Mouse (Mus musculus) intestine, embryonic 14.5 days (tissue): Measurements from ENCODE around the gene Mucl3. TPM values are rescaled to one million over a fixed set of nuclear protein-coding genes. Genes with fewer than 3 reads are reported as not detected.

Source experiments
- ATAC-seq: fragments of 200-750 bp; cut with Nextera tagmentation; replicated peaks from 2 replicates; pipeline ENCODE4 v1.8.0; 2017; ENCODE audit warnings: low read depth, moderate number of reproducible peaks, moderate TSS enrichment, moderate library complexity; ENCODE audit not compliant: low FRiP score, low TSS enrichment
- DNase-seq: peaks from one replicate; pipeline ENCODE4 v3.0.0-alpha.2; 2018; ENCODE audit warnings: low spot score
- H3K27ac ChIP-seq: fragments of 300-500 bp; sonication (generic); 2 replicates; pipeline ENCODE4 v1.5.1; 2014; ENCODE audit warnings: low read depth, mild to moderate bottlenecking, control low read depth
- H3K27me3 ChIP-seq: fragments of 300-500 bp; sonication (generic); replicated peaks from 2 replicates; pipeline ENCODE4 v1.6.1; 2014; ENCODE audit warnings: low read length, control low read depth; ENCODE audit not compliant: control insufficient read depth, insufficient read depth
- H3K36me3 ChIP-seq: fragments of 300-500 bp; sonication (generic); 2 replicates; pipeline ENCODE4 v1.6.1; 2014; ENCODE audit warnings: low read length, control low read depth; ENCODE audit not compliant: control insufficient read depth, insufficient read depth
- H3K4me1 ChIP-seq: fragments of 300-500 bp; sonication (generic); replicated peaks from 2 replicates; pipeline ENCODE4 v1.6.1; 2014; ENCODE audit warnings: low read length, control low read depth, mixed read lengths; ENCODE audit not compliant: control insufficient read depth, insufficient read depth
- H3K4me2 ChIP-seq: fragments of 300-500 bp; sonication (generic); 2 replicates; pipeline ENCODE4 v1.6.1; 2014; ENCODE audit warnings: low read length
- H3K4me3 ChIP-seq: fragments of 300-500 bp; sonication (generic); 2 replicates; pipeline ENCODE4 v1.5.1; 2014; ENCODE audit warnings: low read depth, low read length, control low read depth, mixed read lengths
- H3K9ac ChIP-seq: fragments of 300-500 bp; sonication (generic); 2 replicates; pipeline ENCODE4 v1.6.1; 2014; ENCODE audit warnings: mild to moderate bottlenecking, low read length
- H3K9me3 ChIP-seq: fragments of 300-500 bp; sonication (generic); 2 replicates; pipeline ENCODE4 v1.6.1; 2016; ENCODE audit warnings: low read length, control low read depth; ENCODE audit not compliant: control insufficient read depth
- WGBS: fragments of 180-500 bp; shearing (Covaris S2); extraction: QIAGEN DNeasy Blood & Tissue Kit; methylation state at CpG from one replicate; pipeline ENCODE4 v1.1.7; 2014; 5-methylcytosine and 5-hydroxymethylcytosine counted together
- polyA plus RNA-seq: library from polyadenylated mRNA; unstranded; fragments of >200 nt; fragmentation: Nextera tagmentation; extraction: Ambion mirVana; gene quantifications from 2 replicates; pipeline ENCODE4 v1.2.1, GENCODE M21; 2014

Gene Mucl3
- polyA plus RNA-seq, 1 experiment from 2014 or later = 0.39 TPM

DNA sequence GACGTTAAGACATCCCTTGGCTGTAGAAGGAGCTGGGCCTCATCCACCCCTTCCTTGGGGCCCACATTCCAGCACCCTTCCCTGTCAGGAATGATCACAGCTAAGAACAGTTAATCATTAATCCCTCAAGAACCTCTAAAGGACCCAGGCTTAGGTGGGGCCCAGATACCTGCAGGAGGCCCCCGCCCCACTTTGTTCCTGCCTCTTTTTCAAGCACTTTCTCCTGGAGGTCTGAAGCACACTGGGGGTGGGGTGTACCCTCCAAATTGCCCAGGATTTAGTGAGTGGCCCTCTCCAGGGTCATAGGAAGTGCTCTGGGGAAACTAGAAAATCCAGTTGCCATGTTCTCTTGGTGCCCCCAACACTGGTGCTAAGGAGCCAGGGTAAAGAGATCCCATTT, 5.9 kb upstream of the Mucl3 start:
- Histone ChIP-seq H3K36me3 (no peaks in the 10 kb centered on the region), H3K9ac (no peak overlapping the region), H3K4me2 (no peak overlapping the region), H3K27ac (peak overlapping the region; percentile 35; the same call in 1 of the 2 replicates), H3K4me3 (no peak overlapping the region), H3K4me1 (no peaks in the 10 kb centered on the region), H3K9me3 (no peaks in the 10 kb centered on the region), H3K27me3 (no peaks in the 10 kb centered on the region)
- peak; percentile 65 for DNase-seq
- WGBS = 65% methylated on average over 2 of the region's 2 CpGs
- peak; percentile 82 for ATAC-seq

DNA sequence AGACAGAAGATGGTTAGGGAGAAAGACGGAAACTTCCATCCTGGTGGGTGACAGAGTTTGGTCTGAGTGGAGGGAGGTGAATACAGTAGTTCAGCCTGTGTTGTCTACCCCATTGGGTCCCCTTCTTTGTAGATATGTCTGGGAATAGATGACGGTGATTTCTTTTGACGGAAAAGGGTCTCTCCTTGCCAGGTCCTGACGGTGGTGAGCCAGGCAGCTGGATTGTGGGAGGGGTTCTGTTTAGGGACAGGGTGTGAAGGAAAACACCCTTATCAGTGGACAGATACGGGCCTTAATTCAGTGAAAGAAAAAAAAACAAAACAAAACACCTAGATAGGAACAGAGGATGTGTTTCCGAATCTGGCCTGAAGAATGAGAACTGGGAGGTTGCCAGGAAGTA, 4.1 kb downstream of the Mucl3 start:
- H3K27ac ChIP-seq = peak overlapping the region; percentile 55
- H3K4me1 ChIP-seq = peaks cover 6% of the 10 kb centered on the region; the same call in 1 of the 2 replicates
- 59% methylated on average over 6 of the region's 6 CpGs for WGBS
- no peak for ATAC-seq
- H3K9ac ChIP-seq = no peak overlapping the region
- H3K4me3 ChIP-seq = no peak overlapping the region
- H3K4me2 ChIP-seq = peak overlapping the region; percentile 43
- H3K36me3 ChIP-seq = no peaks in the 10 kb centered on the region
- H3K9me3 ChIP-seq = no peaks in the 10 kb centered on the region
- DNase-seq = no peak
- no peaks in the 10 kb centered on the region; the same call in 1 of the 2 replicates for H3K27me3 ChIP-seq

DNA sequence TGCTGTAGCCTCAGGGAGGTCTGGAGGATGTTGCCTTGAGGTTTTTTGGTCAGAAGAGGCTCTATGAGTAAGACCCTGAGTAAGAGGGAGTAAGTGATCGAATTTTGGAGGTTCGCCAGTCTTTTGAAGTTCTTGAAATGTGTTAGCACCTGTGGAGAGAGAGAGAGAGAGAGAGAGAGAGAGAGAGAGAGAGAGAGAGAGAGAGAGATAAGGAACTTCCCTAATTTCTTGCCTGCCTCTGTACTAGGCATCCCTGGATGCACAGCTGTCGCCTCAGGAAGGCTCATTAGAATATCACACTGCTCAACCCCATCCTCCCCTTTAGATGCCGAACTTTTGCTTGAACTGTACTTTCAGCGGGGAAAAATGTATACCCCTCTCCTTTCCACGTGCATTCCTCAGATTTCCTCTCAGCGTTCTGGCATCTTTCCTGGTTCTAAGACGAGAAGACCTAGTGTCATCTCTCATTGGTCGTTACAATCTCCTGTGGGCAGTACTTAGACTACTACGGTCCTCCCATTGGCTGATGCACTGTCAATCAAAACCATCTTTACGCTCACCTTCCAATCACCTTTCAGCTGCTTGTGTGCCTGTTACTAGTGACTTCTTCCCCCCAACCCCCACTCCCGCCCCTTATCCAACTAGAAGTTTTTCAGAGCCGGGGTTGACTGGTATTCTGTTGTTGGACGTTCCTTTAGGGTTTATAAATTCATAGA, 4.9 kb downstream of the Mucl3 start:
- Histone ChIP-seq H3K36me3 (no peaks in the 10 kb centered on the region), H3K9me3 (no peaks in the 10 kb centered on the region), H3K27me3 (no peaks in the 10 kb centered on the region; the same call in 1 of the 2 replicates), H3K4me3 (peak overlapping the region; percentile 11; the same call in 1 of the 2 replicates), H3K4me2 (peak overlapping the region; percentile 43), H3K4me1 (peaks cover 12% of the 10 kb centered on the region; the same call in 1 of the 2 replicates), H3K27ac (peak overlapping the region; percentile 62), H3K9ac (no peak overlapping the region)
- peak; percentile 86 for ATAC-seq
- peak; percentile 85 for DNase-seq
- 22% methylated on average over 14 of the region's 14 CpGs for WGBS

DNA sequence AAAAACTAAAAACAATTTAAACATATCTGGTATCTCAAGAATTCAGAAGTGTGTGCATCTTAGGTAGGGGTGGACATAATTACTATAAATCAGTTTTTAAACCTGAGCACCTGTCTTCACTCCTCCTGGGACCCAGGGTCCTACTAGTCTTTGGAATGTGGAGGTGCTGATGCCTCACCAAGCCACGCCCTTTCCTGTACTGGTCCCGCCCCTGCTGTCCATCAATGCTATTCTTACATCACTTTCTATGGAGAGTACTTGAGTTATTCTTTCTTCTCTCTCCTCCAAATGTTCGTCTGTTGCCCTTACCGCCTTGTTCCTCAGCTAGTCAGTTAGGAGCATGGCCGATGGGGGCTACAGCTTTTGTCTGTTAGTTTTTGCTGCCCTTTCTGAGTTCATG, 7.1 kb downstream of the Mucl3 start:
- DNase-seq = peak; percentile 56
- Histone ChIP-seq H3K27ac (no peak overlapping the region), H3K4me2 (peak overlapping the region; percentile 66)

DNA sequence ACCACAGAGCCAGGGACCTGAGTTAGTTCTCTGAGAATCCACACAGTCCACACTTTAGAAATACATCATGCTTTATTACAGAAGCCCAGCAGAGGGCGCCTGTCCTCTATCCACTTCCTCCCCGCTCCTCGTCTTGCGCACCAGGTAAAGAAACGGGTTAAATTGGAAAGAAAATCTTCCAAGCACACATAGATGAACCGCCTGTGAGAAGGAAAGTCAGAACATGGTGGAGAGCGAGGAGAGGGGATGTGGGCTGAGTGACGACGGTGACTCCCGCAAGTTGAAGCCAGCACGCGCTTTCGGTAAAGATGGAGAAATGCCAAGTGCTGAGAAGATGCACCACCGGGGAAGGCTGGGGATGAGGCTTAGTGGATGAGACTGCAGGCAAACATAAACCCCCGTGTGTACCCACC, 7.8 kb downstream of the Mucl3 start:
- ATAC-seq = peak; percentile 48
- H3K9me3 ChIP-seq = no peaks in the 10 kb centered on the region
- H3K9ac ChIP-seq = peak overlapping the region; percentile 32; the same call in 1 of the 2 replicates
- no peaks in the 10 kb centered on the region; the same call in 1 of the 2 replicates for H3K27me3 ChIP-seq
- no peaks in the 10 kb centered on the region for H3K36me3 ChIP-seq
- peak overlapping the region; percentile 36 for H3K4me3 ChIP-seq
- DNase-seq = peak; percentile 90
- H3K4me2 ChIP-seq = peak overlapping the region; percentile 66
- H3K4me1 ChIP-seq = peaks cover 12% of the 10 kb centered on the region; the same call in 1 of the 2 replicates
- WGBS = 1% methylated on average over 15 of the region's 15 CpGs
- no peak overlapping the region for H3K27ac ChIP-seq

More for the DNA sequence above, 7.1 kb downstream of the Mucl3 start:
- H3K36me3 ChIP-seq = no peaks in the 10 kb centered on the region
- H3K4me1 ChIP-seq = peaks cover 12% of the 10 kb centered on the region; the same call in 1 of the 2 replicates
- H3K4me3 ChIP-seq = no peak overlapping the region
- H3K9me3 ChIP-seq = no peaks in the 10 kb centered on the region
- ATAC-seq = no peak
- H3K27me3 ChIP-seq = no peaks in the 10 kb centered on the region; the same call in 1 of the 2 replicates
- no peak overlapping the region for H3K9ac ChIP-seq
- WGBS = 50% methylated on average over 5 of the region's 5 CpGs

DNA sequence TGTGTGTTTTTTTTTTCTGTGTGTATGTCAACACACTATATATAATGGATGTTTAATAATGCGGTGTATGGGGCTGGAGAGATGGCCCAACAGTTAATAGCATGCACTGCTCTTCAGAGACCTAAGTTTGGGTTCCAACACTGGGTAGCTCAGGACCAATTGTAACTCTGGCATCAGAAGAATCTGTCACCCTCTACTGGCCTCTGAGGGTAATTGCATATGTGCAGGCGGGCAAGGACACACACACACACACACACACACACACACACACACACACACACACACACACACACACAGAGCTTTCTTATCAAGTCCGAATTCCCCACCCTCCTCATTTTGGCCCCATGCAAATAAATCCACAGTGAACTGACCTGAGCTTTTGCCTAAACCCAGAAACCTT, 8.3 kb downstream of the Mucl3 start:
- no peak overlapping the region for H3K4me2 ChIP-seq
- no peaks in the 10 kb centered on the region for H3K9me3 ChIP-seq
- H3K4me3 ChIP-seq = no peak overlapping the region
- 79% methylated on average over 3 of the region's 3 CpGs for WGBS
- H3K36me3 ChIP-seq = no peaks in the 10 kb centered on the region
- H3K9ac ChIP-seq = no peak overlapping the region
- no peak overlapping the region for H3K27ac ChIP-seq
- no peaks in the 10 kb centered on the region; the same call in 1 of the 2 replicates for H3K27me3 ChIP-seq
- peaks cover 12% of the 10 kb centered on the region; the same call in 1 of the 2 replicates for H3K4me1 ChIP-seq
- no peak for ATAC-seq
- DNase-seq = no peak

DNA sequence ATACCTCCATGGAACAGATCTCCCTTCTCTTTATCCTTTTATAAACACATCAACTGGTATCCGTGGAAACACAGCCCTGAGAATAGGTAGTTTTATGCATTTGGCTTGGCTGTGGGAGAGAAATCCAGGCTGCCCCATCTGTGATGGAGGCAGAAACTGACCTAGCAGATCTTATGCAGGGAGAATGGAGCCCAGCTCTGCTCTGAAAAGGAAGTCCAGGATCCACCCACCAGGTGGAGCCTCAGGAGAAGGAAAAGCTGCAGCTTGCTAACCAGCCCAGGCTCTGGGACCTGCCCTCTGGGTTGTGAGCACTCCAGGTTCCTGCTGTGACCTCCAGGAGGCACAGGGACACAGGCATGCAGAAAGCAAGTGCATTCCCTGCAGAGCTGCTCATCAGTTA, 9.5 kb downstream of the Mucl3 start:
- Histone ChIP-seq H3K4me3 (no peak overlapping the region), H3K9ac (no peak overlapping the region), H3K4me2 (no peak overlapping the region), H3K27me3 (no peaks in the 10 kb centered on the region; the same call in 1 of the 2 replicates), H3K36me3 (no peaks in the 10 kb centered on the region), H3K9me3 (no peaks in the 10 kb centered on the region), H3K27ac (no peak overlapping the region), H3K4me1 (peaks cover 12% of the 10 kb centered on the region; the same call in 1 of the 2 replicates)
- 3% methylated on average over 1 of the region's 1 CpGs for WGBS
- DNase-seq = peak; percentile 77
- ATAC-seq = peak; percentile 47; the same call in 1 of the 2 replicates

DNA sequence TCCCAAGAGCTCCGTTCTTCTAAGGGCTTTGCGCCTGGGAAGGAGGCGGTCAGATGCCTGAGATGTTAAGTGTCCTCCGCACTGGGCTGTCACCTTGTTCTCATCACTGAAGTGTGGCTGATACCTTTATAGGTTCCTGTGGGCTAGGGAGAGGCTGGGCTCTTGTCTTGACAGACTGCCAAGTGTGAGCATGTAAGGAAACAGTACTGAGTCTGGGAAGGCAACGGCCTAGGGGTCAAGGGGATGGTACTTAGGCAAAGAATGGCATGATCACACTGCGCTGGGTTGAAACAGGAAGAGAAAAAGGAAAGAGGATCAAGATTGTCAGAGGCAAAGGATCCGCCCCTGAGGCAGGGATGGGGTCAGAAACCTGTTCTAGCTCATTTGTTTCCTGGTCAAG, 17.0 kb downstream of the Mucl3 start, which contains the start of gene Gm9573:
Gene Gm9573, minus strand, starts transcription at position 101 of the 400 bp plus-strand sequence.
- DNase-seq = no peak
- H3K4me2 ChIP-seq = no peak within 1 kb of the TSS

More for the DNA sequence above, 17.0 kb downstream of the Mucl3 start, which contains the start of gene Gm9573:
- no peak for ATAC-seq
- no peaks in the 10 kb centered on the region for H3K36me3 ChIP-seq
- no peak within 1 kb of the TSS for H3K9ac ChIP-seq
- H3K27me3 ChIP-seq = no peaks in the 10 kb centered on the region
- no peak within 1 kb of the TSS for H3K27ac ChIP-seq
- 85% methylated on average over 7 of the region's 7 CpGs for WGBS
- no peaks in the 10 kb centered on the region for H3K9me3 ChIP-seq
- no peaks in the 10 kb centered on the region for H3K4me1 ChIP-seq
- no peak within 1 kb of the TSS for H3K4me3 ChIP-seq
